Mouse (Mus musculus) naive thymus-derived CD4-positive, alpha-beta T cell, adult 5 months (primary cell): ENCODE results near the gene Prune2. TPM values are rescaled to one million over a fixed set of nuclear protein-coding genes. Genes with fewer than 3 reads are reported as not detected.

ENCODE experiments used
- polyA plus RNA-seq: library from polyadenylated mRNA; unstranded; fragments of 100-300 nt; shearing (Covaris generic); gene quantifications from one replicate; pipeline ENCODE4 v1.2.1, GENCODE M21; 2017

Gene Prune2
- polyA plus RNA-seq = 0.05 TPM

GRCm38 (mm10) chr19:16955613-16956271 is at the start of gene Prune2:
TSS of gene Prune2 (plus strand) at chr19:16956118.

Other genes starting within 250 kb of the Prune2 start
- 40.1 TPM for gene Vps13a, start 175.2 kb upstream of the Prune2 start, polyA plus RNA-seq
- gene Foxb2, start 82.3 kb upstream of the Prune2 start, polyA plus RNA-seq = not detected